Mouse (Mus musculus): ENCODE measurements around the gene Vps13a. TPM values are rescaled to one million over a fixed set of nuclear protein-coding genes. Genes with fewer than 3 reads are reported as not detected.
"Not testable (repeated sequence)": the region's sequence is repeated elsewhere in the genome, so short reads cannot be mapped to it uniquely, and the experiment has no call there.

Vps13a gene
- total RNA-seq, 2 experiments from 2014 or later, result 32.9 to 35.7 TPM

- DNase-seq, result no peak
- intact Hi-C loops (cut with DNase I), result no loop called here
Measured at GRCm38 (mm10) chr19:16773237-16774016, 7.3 kb downstream of the Vps13a start.

- intact Hi-C loops (cut with DNase I), result no loop called here
- DNase-seq, result no peak
Measured at GRCm38 (mm10) chr19:16767407-16767806, 13.3 kb downstream of the Vps13a start.

GRCm38 (mm10) chr19:16757439-16757838 is 23.3 kb downstream of the Vps13a start:
- intact Hi-C loops (cut with DNase I); DNase-seq: not testable (repeated sequence)

GRCm38 (mm10) chr19:16755854-16756253 is 24.9 kb downstream of the Vps13a start:
- intact Hi-C loops (cut with DNase I), result no loop called here
- no peak for DNase-seq

- intact Hi-C loops (cut with DNase I), result no loop called here
- no peak for DNase-seq
Measured at GRCm38 (mm10) chr19:16755226-16755625, 25.5 kb downstream of the Vps13a start.

- intact Hi-C loops (cut with DNase I), result no loop called here
- DNase-seq, result no peak
Measured at GRCm38 (mm10) chr19:16753151-16753550, 27.6 kb downstream of the Vps13a start.

- DNase-seq, result no peak
- intact Hi-C loops (cut with DNase I), result no loop called here
Measured at GRCm38 (mm10) chr19:16736854-16737253, 43.9 kb downstream of the Vps13a start.

GRCm38 (mm10) chr19:16728729-16729128 is 52.0 kb downstream of the Vps13a start:
- intact Hi-C loops (cut with DNase I), result no loop called here
- DNase-seq, result no peak

- intact Hi-C loops (cut with DNase I), result no loop called here
- DNase-seq, result no peak
Measured at GRCm38 (mm10) chr19:16715249-16715648, 65.5 kb downstream of the Vps13a start.

- intact Hi-C loops (cut with DNase I), result no loop called here
Measured at GRCm38 (mm10) chr19:16701790-16702189, 78.9 kb downstream of the Vps13a start.

GRCm38 (mm10) chr19:16684922-16685321 is 95.8 kb downstream of the Vps13a start:
- no peak for DNase-seq
- intact Hi-C loops (cut with DNase I), result no loop called here

More at GRCm38 (mm10) chr19:16701790-16702189, 78.9 kb downstream of the Vps13a start:
- no peak for DNase-seq

GRCm38 (mm10) chr19:16684210-16684609 is 96.5 kb downstream of the Vps13a start:
- intact Hi-C loops (cut with DNase I), result no loop called here
- DNase-seq, result no peak

- DNase-seq, result no peak
Measured at GRCm38 (mm10) chr19:16625610-16626395, 154.9 kb downstream of the Vps13a start.

GRCm38 (mm10) chr19:16624994-16625393 is 155.7 kb downstream of the Vps13a start:
- DNase-seq, result no peak
- intact Hi-C loops (cut with DNase I), result no loop called here

More at GRCm38 (mm10) chr19:16625610-16626395, 154.9 kb downstream of the Vps13a start:
- intact Hi-C loops (cut with DNase I), result no loop called here

GRCm38 (mm10) chr19:16623154-16623553 is 157.6 kb downstream of the Vps13a start:
- intact Hi-C loops (cut with DNase I), result no loop called here
- DNase-seq, result no peak

- DNase-seq, result no peak
- intact Hi-C loops (cut with DNase I), result no loop called here
Measured at GRCm38 (mm10) chr19:16607634-16608033, 173.1 kb downstream of the Vps13a start.

GRCm38 (mm10) chr19:16602026-16602425 is 178.7 kb downstream of the Vps13a start:
- intact Hi-C loops (cut with DNase I), result no loop called here
- no peak for DNase-seq

- intact Hi-C loops (cut with DNase I), result loop anchor here (1.0 to 2.0 kb wide), 5 partner anchors 165 to 601 kb away; partner anchors contain the start of gene Gna14
- DNase-seq, result peak; percentile 75 to 76
Measured at GRCm38 (mm10) chr19:16599298-16599970, 181.3 kb downstream of the Vps13a start.

GRCm38 (mm10) chr19:16598653-16599297 is 182.0 kb downstream of the Vps13a start:
- intact Hi-C loops (cut with DNase I), result loop anchor here (1.0 to 2.0 kb wide), 5 partner anchors 164 to 600 kb away; partner anchors contain the start of gene Gna14
- no peak for DNase-seq

- intact Hi-C loops (cut with DNase I), result no loop called here
- DNase-seq, result no peak
Measured at GRCm38 (mm10) chr19:16597216-16597615, 183.5 kb downstream of the Vps13a start.

GRCm38 (mm10) chr19:16593975-16594317 is 186.8 kb downstream of the Vps13a start:
- intact Hi-C loops (cut with DNase I), result no loop called here
- no peak for DNase-seq

Measured in heart, postnatal 36 days (tissue).